Mouse (Mus musculus): ENCODE data around the gene Gm10160.
"Not testable (repeated sequence)": the region's sequence is repeated elsewhere in the genome, so short reads cannot be mapped to it uniquely, and the experiment has no call there.

The Gm10160 gene

DNA sequence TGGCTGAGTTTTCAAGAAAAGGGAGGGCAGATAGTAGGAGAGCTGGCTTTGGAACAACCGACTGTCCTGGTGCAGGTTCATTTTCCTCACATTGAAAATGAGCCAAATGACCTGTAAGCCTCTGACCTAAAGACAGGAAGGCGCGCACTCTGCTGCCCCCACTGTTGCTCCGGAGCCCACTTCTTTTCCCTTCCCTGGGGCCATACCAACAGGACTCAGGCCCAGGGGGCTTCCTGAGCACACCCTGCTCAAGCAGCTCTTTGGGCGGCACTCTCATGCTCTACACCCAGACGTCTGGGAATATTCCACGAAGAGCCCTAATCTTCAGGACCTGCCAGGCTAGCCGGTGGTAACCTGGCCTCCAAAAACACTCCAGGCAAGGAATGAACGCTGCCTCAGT lies 2.6 kb upstream of the Gm10160 start:
- DNase-seq (ENCODE audit: low read depth): no peak

DNA sequence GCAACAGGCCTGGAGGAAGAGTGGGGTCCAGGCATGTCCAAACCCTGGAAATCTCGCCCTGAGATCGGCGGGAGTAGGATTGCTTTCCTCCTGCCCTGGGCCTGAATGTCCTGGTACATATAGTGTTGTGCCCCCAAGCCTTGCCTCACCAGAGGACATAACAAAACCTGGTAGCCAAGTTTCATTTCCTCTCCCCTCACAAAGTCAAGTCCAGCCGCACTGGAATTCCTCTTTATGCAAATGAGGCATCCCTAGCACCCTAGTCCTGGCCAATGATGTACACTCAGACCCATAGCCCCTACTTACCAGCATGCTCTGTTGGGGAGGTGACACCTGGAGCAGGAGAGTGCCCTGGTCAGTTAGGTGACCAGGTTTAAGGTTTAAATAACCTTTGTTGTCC lies 627 bp upstream of the Gm10160 start:
- DNase-seq (ENCODE audit: low read depth): no peak

DNA sequence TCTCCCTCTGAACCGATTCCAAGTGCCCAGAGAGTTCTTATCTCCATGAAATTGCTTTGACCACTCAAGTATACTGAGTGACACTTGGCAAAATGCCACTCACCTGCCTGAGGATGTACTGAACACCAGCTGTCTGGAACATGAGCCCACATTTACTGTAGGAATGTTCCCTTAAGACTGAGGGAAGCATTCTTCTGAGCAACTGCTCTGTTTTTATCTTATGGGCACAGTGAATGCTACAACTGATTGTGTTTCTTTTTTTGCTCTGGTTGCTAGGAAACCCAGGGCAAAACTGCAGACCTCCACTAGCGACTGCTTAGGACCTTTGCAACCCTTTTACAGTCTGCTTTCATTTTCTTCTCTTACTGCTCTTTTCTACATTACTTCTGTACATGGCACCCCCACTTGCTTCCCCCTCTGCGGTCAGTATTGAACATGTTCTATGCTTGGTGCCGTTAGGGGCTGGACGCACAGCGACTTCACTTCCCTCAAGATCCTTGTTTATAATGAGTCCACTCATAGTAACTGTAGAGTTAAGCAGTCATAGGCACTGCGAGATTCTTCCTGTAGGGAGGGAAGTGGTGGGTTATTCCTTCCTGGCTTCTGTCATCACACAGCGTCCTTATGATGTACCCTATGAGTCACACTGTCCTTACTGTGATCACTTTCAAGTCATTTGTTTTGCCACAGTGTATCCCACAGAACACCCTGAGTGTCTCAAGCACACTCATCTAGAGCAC lies 856 bp downstream of the Gm10160 start:
- DNase-seq (ENCODE audit: low read depth): no peak

DNA sequence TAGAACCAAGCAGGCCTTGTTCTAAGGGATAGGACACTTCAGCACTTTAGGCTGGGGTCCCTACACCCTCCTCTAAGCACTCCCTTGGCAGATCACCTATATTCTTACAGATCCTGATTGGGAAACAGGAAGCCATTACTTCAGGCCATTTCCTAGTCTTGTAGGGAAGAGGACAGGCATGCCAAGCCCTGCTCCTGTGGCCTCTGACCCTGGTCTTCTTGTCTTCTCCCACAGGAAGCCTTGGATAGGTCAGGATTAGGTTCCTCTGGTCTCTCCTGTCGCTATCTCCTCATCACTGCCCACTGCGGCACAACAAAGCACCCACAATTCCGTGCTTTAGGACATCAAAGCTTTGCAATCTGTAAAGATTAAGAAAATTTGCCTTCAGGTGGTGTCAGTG lies 3.9 kb downstream of the Gm10160 start:
- no peak for DNase-seq (ENCODE audit: low read depth)

DNA sequence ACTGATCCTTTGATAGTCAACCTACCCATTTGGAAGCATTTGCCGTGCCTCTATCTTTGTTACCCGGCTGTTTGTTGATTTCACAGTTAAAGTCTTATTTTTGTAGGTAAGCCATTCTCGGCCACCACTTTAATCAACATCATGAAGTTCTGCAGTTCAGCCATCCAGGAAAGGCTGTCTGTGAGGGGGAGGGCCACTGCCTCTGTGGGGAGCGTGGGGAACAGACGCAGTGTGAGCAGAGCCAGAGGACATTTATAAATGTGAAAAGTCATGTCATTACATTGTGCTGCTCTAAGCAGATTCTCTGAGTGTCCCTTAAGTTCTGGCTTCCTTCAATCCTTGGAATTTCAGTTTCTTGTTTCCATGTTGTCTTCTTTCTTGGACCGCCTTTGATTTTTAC lies 5.4 kb downstream of the Gm10160 start:
- DNase-seq (ENCODE audit: low read depth): no peak

DNA sequence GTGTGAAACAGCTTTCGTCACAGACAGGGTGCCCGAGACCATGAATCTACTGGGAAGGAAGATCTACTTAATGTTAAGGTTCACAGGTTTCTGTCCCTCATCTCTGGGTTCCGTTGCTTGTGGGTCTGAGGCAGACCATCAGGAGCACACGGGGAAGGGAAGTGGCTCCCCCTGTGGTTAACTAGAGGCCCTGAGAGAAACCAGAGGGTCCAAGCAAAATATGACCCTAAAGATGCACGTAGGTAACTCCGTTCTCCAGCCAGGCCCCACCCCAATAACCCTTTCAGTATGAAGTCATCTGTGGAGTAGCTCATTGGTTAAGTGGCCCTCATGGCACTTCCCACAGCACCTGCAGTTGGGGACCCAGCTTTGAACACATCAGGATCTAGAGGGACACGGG lies 6.0 kb downstream of the Gm10160 start:
- no peak for DNase-seq (ENCODE audit: low read depth)

DNA sequence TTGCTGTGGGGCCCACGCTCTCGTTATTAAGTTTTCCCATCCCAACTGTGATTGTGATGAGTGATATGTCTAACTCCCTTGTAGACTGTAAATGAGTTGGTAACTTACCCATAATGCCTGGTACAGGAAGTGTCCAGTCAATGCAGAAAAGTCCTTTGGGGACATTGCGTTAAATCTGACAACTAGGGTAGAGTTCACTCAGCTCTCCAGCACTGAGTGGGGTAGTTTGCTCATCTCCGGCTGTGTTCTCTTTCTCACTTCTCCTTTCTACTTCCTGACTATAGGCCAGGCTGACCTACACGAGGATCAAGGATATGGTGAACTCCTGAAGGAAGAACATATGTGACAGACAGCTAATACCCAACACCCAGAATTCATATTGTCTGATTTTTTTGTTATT lies 6.4 kb downstream of the Gm10160 start:
- no peak for DNase-seq (ENCODE audit: low read depth)

DNA sequence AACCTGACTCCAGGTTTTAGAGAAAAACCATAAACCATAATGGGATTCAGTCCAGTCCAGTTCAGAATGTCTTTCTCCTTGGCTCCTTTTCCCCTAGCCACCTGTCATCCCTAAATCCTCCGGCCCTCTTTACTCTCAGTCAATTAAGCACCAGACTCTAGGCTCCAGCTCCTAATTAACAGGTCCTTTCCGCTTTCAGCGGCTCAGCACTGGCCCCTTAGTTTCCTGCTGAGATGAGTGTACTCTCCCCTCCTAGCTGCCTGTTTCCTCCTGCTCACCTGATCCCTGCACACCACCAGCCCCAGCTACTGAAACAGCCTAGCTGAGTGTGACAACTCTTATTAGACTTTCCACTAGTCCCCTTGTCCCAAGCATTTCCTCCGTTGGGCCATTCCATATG lies 7.8 kb downstream of the Gm10160 start:
- no peak for DNase-seq (ENCODE audit: low read depth)

DNA sequence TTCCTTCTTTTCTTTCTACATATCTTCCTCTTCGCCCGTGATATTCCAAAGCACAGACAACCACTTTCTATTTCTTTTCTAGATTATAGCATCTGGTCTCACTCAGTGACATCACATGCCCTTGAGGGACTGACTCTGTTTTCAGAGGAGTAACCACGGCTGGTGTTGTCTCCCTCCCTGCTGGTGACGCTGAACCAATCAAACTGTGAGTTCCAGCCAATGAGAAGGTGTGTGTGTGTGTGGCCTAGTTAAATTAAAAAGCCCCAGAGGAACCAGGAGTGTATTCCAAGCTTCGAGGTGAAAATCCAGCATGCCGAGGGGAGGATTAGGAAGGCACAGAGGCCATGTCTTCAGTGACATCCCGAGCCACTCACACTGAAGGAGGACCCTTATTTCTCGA lies 8.6 kb downstream of the Gm10160 start:
- DNase-seq (ENCODE audit: low read depth): no peak

DNA sequence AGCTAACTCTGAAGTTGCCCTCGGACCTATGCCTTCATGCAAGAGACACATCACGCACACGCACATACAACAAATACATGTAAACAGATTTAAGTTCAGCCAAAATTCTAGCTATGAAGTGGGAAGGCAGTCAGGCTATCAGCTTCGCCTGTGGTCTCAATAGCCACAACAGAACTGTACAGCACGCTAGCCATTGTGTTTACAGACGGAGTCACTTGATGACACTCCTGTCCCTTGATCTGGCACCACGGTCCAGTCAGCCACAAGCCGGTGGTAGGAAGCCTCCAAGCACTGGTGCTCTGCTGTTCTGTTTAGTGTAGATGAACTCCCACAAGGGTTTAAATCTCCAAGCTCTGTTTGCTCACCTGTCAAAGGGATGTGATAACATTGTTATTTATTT lies 9.6 kb downstream of the Gm10160 start:
- no peak for DNase-seq (ENCODE audit: low read depth)

DNA sequence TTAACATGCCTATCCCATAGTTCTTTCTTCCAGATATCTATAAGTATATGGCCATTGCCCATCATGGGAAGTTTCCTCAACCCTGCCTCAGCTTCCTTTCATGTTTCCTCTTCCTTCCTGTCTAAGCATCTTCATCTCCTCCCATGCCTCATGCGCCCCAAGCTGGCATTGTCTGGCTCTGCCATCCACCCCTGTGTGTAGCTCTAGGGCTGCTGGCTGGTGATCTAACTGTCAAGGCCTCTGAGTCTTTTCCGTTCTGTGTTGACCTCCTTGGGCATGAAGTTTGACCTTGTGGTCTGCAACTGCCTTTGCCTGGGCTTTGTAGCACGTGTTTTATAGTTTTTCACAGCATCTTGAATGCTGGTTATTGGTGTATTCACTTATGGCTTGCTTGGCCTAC lies 10.3 kb downstream of the Gm10160 start:
- no peak for DNase-seq (ENCODE audit: low read depth)

DNA sequence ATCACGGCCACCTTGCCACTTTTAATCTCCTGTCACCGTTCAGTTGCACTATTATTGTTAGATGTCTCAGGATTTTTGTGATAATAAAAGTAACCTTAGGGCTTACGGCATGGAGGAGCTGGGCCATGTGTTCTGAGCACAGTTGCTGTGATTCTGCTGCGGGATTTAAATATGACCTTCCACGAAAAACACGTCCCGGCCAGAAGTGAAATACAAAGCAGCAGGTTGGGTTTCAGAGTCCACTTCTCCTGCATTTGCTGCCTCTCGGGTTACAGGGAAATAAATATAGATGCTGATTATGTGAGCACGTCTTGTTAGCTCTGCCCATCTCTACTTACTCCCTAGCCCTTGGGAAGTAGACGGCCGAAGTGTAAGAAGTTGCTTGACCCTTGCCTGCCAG lies 10.8 kb downstream of the Gm10160 start:
- DNase-seq (ENCODE audit: low read depth): no peak

DNA sequence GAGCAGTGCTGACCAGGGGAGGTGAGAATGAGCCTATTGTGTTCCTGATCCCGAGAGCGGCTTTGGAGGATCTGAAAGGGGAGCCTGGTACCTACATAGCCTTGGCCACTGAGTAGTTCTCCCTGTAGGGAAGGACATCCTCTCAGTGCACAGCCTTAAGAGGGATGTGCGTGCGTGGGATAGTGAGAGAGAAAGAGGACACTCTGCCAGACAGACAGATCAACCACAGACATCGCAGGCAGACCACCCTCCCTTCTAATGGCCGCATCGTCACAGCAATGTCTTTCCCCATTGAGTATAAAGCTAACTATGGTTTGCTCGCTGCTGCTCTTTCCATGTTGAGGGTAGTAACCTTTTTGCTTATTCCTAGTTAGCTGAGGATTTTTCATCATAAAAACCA lies 11.7 kb downstream of the Gm10160 start:
- no peak for DNase-seq (ENCODE audit: low read depth)

DNA sequence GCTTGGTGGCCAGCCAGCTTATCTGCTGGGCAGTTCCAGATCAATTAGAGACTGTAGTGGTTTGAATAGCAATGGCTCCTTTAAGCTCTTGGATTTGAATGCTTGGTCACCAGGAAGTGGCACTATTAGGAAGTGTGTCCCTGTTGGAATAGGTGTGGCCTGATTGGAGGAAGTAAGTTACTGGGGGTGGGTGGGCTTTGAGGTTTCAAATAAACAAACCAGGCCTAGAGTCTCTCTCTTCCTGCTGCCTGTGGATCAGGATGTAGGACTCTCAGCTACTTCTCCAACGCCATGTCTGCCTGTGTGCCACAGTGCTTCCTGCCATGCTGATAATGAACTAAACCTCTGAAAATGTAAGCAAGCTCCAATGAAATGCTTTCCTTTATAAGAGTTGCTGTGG lies 12.6 kb downstream of the Gm10160 start:
- no peak for DNase-seq (ENCODE audit: low read depth)

DNA sequence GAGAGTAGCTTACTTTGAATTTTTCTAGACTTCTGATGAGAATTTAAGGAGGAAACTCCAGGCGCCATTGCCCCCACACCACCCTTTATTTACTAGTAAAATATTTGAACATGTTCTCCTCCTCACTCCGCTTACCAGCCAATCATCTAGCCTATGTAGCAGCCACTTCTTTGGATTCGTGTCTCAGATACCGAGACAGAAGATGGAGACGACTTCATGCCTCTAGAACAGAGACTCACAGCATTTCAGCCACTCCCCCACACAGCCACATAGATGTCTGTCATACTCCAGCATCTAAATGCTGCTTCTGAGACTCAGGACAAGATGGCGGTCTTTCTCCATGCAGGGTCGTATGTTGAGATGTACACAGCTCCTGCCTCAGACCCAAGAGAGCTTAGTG lies 13.5 kb downstream of the Gm10160 start:
- DNase-seq (ENCODE audit: low read depth): no peak

DNA sequence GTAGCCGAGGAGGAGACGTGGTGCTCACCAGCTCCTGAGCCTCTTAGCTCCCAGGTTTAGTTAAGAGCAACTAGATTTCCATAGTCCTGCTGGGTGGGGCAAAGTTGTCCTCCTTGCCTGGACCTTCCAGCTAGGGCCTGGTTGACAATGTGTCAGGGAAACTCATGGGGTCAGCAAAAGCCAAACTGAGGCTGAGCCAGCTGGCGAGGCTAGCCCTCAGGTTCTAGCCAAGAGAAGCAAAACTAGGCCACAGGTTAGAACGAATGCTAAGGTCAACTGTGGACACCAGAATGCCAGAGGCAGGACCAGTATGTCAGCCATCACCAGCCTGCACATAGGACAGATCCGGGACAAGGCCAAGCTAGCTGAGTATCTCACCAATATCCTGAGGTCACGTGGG lies 14.2 kb downstream of the Gm10160 start:
- no peak for DNase-seq (ENCODE audit: low read depth)

DNA sequence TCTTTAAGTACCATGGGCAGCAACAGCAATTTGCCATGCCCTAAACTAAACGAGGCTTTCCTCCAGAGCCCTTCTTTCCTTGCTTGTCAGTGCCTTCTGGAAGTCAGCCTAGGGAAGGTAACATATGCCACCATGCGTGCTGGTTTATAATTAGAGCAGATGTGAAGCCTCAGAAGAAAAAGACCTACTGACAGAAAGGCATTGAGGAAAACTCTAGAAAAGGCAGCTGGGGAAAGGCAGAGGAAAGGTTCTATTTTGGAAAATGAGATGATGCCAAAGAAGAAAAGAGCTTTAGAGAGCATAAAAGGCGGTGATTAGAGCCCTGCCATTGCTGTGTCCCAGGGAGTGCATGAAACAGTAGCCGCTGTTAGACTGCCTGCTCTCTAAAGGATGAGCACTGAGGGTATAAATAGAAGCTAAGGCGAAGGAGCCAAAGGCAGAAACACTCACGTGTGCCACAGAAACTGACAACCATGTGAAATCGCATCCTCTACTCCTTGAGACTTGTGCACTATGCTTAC lies 14.9 kb downstream of the Gm10160 start:
- DNase-seq (ENCODE audit: low read depth): no peak

DNA sequence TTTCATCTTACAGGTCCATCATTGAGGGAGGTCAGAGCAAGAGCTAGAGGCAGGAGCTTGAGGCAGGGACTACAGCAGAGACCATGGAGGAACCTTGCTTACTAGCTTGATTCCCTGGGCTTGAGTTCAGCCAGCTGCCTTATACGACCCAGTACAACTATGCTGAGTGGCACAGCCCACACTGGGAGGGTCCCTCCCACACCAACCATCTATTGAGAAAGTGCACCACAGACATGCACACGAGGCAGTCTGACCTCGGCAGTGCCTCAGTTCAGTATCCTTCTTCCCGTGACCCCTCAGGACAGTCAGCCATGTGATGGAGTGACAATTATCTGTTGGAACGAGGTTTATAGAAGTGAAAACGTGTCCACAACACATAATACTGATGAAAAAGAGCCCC lies 15.8 kb downstream of the Gm10160 start:
- DNase-seq (ENCODE audit: low read depth): no peak

DNA sequence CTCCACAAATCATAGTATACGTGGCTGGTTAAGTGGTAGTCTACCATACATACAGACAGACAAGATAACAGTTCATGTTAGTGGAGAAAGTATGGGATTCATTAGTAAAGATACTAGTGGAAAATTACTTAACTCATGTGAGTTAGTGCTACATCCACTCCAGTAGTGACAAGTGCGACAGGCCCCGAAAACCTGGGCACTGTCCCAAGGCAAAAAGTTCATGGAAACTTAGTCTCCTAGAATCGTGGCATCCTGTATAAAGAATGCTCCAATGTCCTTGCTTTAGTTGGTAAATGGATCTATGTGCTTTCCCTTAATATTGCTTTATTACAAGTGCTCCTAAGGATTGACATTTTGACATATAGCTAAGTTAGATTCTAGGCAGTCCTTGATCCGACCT lies 17.8 kb downstream of the Gm10160 start:
- DNase-seq (ENCODE audit: low read depth): not testable (repeated sequence)

DNA sequence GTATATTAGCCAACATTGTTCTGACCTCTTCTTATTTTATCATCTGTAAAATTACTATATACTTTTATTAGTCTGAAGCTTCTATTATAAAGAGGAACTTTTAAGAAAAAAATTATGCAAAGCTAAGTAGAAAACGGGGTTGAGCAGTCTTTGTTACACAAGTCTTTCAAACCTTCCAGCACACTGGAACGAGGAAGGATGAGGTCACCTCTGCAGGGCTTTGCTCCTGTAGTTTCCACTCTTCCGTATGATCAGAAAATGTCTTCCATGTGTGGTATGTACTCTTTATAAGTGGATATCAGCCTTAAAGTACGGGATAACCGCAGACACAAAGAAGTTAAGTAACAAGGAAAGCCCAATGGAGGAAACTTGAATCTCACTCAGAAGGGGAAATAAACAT lies 20.2 kb downstream of the Gm10160 start:
- no peak for DNase-seq (ENCODE audit: low read depth)

DNA sequence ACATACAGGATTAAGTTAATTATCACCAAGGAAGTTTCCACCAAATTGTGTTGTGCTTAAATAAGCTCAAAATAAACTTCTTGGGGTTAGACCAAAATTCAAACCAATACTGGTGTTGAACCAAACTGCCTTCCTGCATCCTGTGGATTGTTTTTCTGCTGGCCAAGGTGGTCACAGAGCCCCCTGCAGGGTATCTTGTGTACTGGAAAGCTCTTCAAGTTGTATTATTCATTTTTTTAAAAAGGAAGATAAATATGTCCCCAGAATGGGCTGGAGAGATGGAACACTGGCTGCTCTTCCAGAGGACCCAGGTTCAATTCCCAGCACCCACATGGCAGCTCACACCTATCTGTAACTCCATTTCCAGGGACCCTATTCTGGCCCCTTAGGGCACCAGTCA lies 20.7 kb downstream of the Gm10160 start:
- DNase-seq (ENCODE audit: low read depth): no peak

DNA sequence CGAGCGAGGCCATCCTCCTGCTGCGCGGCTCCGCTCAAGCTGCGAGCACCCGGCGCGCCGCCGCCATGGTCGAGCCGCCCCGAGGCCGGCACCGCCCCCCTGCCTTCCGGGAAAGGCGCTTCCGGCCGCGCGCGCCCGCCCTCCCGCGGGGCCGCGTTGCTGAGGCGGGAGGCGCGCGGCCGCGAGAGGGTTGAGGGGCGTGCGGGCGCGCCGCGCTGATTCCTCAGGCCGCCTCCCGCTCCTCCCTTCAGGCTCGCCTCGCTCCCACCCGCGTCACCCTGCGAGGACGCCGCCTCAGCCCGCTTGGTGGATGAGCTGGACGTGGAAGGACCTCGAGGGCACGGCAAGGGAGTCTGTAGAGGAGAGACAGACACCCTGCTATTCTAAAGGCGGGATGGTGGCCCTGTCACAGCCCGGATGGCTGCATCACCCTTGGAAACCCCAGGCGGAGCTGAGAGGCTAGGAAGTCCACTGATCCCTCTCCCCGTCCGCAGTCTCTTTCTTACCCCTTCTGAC lies 26.2 kb downstream of the Gm10160 start, which contains the start of gene Btbd1:
Btbd1 (minus strand) TSS at position 53 of the 516 bp plus-strand sequence.
- DNase-seq (ENCODE audit: low read depth): peak; percentile 60

DNA sequence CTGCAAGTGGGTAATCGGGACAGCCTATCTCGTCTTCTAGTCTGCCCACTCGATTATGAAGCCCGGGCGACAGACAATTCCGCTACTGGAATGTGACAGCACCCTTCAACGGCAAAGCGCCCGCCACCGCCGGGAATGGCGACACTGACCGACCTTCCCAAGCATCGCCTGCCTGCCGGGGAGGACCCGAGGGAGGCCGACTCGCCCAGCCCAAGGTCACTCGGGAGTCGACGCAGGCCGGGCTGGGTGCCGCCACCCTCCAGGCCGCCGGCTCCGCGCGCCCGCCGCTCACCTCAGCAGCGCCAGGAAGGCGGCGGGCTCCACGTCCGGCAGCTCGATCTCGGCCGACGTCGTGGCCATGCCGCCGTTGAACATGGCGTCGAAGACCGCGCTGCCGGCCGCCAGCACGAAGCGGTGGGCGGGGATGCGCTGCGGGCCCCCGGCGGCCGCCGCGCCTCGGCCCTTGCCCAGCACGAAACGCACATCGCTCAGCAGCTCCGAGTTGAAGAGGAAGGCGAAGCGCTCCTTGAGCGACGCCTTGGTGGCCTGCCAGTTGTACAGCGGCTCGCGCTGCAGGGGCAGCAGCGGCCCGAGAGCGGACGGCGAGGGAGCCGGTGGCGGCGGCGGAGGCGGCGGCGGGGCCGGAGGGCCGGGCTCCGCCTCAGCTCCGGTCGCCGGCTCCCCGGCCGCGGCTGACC lies 26.8 kb downstream of the Gm10160 start:
- DNase-seq (ENCODE audit: low read depth): peak; percentile 21
